Mouse (Mus musculus) spleen, postnatal 36 days (tissue): Measurements from ENCODE around the gene Prickle4.
A peak's percentile ranks its signal among the peaks of the same experiment; 100 is the strongest.

ENCODE experiments used
- DNase-seq, 2 experiments: peaks; one replicate each; pipeline ENCODE4 v3.0.0; 2022; ENCODE audit warnings: low spot score in 2 of 2, mixed read lengths in 1 of 2

Prickle4 gene

GRCm38 (mm10) chr17:47706196-47706595 is 11.7 kb upstream of the Prickle4 start:
- no peak for DNase-seq

- DNase-seq, result no peak
These were observed 10.2 kb upstream of the Prickle4 start for GRCm38 (mm10) chr17:47704692-47705091.

- no peak for DNase-seq
These were observed 9.0 kb upstream of the Prickle4 start for GRCm38 (mm10) chr17:47703556-47703955.

GRCm38 (mm10) chr17:47702548-47703345 is 8.2 kb upstream of the Prickle4 start:
- DNase-seq, result no peak

GRCm38 (mm10) chr17:47701793-47702192 is 7.3 kb upstream of the Prickle4 start:
- no peak for DNase-seq

- DNase-seq, result no peak
These were observed 4.5 kb upstream of the Prickle4 start for GRCm38 (mm10) chr17:47699055-47699454.

GRCm38 (mm10) chr17:47698156-47698555 is 3.6 kb upstream of the Prickle4 start:
- DNase-seq, result no peak

GRCm38 (mm10) chr17:47695337-47695710 is 788 bp upstream of the Prickle4 start:
- DNase-seq, result no peak

GRCm38 (mm10) chr17:47694442-47694502 is 264 bp downstream of the Prickle4 start, which contains the start of gene Gm21981:
Gene Gm21981, minus strand, starts transcription at chr17:47694455.
- DNase-seq, result no peak

- DNase-seq, result no peak
These were observed 680 bp downstream of the Prickle4 start for GRCm38 (mm10) chr17:47693671-47694441.

- no peak for DNase-seq
These were observed 2.9 kb downstream of the Prickle4 start for GRCm38 (mm10) chr17:47691650-47692049.

GRCm38 (mm10) chr17:47689894-47690293 is 4.6 kb downstream of the Prickle4 start:
- no peak for DNase-seq

GRCm38 (mm10) chr17:47688608-47689575 is 5.6 kb downstream of the Prickle4 start, which contains the start of gene Frs3:
Gene Frs3, plus strand, starts transcription at chr17:47689030.
- DNase-seq, result peak; percentile 34 to 46

GRCm38 (mm10) chr17:47688344-47688607 is 6.3 kb downstream of the Prickle4 start, which contains the start of gene Tomm6:
Gene Tomm6, minus strand, starts transcription at chr17:47688386.
- DNase-seq, result no peak

- peak; percentile 93 to 94 for DNase-seq
These were observed 6.9 kb downstream of the Prickle4 start for GRCm38 (mm10) chr17:47687409-47688343.

GRCm38 (mm10) chr17:47682836-47683235 is 11.7 kb downstream of the Prickle4 start:
- DNase-seq, result no peak

GRCm38 (mm10) chr17:47678702-47679101 is 15.8 kb downstream of the Prickle4 start:
- no peak for DNase-seq

- DNase-seq, result no peak
These were observed 16.3 kb downstream of the Prickle4 start for GRCm38 (mm10) chr17:47678238-47678637.

- DNase-seq, result no peak
These were observed 18.0 kb downstream of the Prickle4 start for GRCm38 (mm10) chr17:47676581-47676980.

GRCm38 (mm10) chr17:47672311-47673111 is 22.0 kb downstream of the Prickle4 start:
- no peak for DNase-seq

GRCm38 (mm10) chr17:47671988-47672310 is 22.6 kb downstream of the Prickle4 start:
- no peak for DNase-seq
